Mouse (Mus musculus): ENCODE data around the gene Adgrg3. TPM values are rescaled to one million over a fixed set of nuclear protein-coding genes. Genes with fewer than 3 reads are reported as not detected.

Gene Adgrg3
- total RNA-seq (2023), result 100 to 1,000 TPM; 128 to 166 TPM

GRCm38 (mm10) chr8:95017451-95017850 lies at the start of gene Adgrg3:
Adgrg3 (plus strand) TSS chr8:95017692.

GRCm38 (mm10) chr8:94974467-94975165 lies 42.9 kb upstream of the Adgrg3 start, which contains the start of gene Adgrg1:
Adgrg1 (plus strand) TSS chr8:94974751.

GRCm38 (mm10) chr8:95054927-95055510 lies 37.5 kb downstream of the Adgrg3 start, which contains the start of gene Drc7:
Drc7 (plus strand) TSS chr8:95055103.

GRCm38 (mm10) chr8:95080381-95081341 lies 63.2 kb downstream of the Adgrg3 start, which contains the start of gene Katnb1:
Katnb1 (plus strand) TSS chr8:95081186.

Other genes starting within 250 kb of the Adgrg3 start
- gene Cx3cl1, start 245.7 kb upstream of the Adgrg3 start, total RNA-seq (2023), result not detected
- gene Ccl17, start 207.2 kb upstream of the Adgrg3 start, total RNA-seq (2023), result not detected
- 10 to 100 TPM; 21.0 to 27.6 TPM for gene Coq9, start 179.4 kb upstream of the Adgrg3 start, total RNA-seq (2023)
- 10 to 100 TPM; 36.3 to 51.7 TPM for gene Ciapin1, start 179.3 kb upstream of the Adgrg3 start, total RNA-seq (2023)
- gene Polr2c, start 160.2 kb upstream of the Adgrg3 start, total RNA-seq (2023), result 10 to 100 TPM; 39.0 to 47.2 TPM
- gene Dok4, start 141.4 kb upstream of the Adgrg3 start, total RNA-seq (2023), result 1 to 10 TPM in 1 of 2 experiments, under 1 TPM in 1; 0.98 to 1.5 TPM
- 1 to 10 TPM; 4.3 to 6.6 TPM for gene Ccdc102a, start 99.6 kb upstream of the Adgrg3 start, total RNA-seq (2023)
- 10 to 100 TPM; 15.3 to 17.1 TPM for gene Adgrg5, start 94.0 kb upstream of the Adgrg3 start, total RNA-seq (2023)
- gene Adgrg1, start 42.9 kb upstream of the Adgrg3 start, total RNA-seq (2023), result 10 to 100 TPM; 12.6 to 15.6 TPM
- gene Drc7, start 37.4 kb downstream of the Adgrg3 start, total RNA-seq (2023), result under 1 TPM; 0.51 to 0.99 TPM
- 10 to 100 TPM; 11.5 to 14.7 TPM for gene Katnb1, start 63.5 kb downstream of the Adgrg3 start, total RNA-seq (2023)
- 10 to 100 TPM; 18.5 to 25.9 TPM for gene Kifc3, start 185.1 kb downstream of the Adgrg3 start, total RNA-seq (2023)

All from neutrophil, adult 59 days (primary cell).